Comparison of ENCODE assay signal across 2 mouse cellular contexts in genomic region chrX:123978691-123979090, GRCm38 (mm10).
DNase-seq lines count a peak whose midpoint lies in the region.

No protein-coding gene starts in this region.

- peak; percentile 2 for DNase-seq in gastrocnemius, postnatal 25 days
- DNase-seq in urinary bladder, postnatal 25 days (ENCODE audit: low spot score), result peak; percentile 2
